Mouse (Mus musculus): ENCODE data around the gene Olfr998.
"Not testable (repeated sequence)": the region's sequence is repeated elsewhere in the genome, so short reads cannot be mapped to it uniquely, and the experiment has no call there.

Gene Olfr998

GRCm38 (mm10) chr2:85588648-85589047 is at the start of gene Olfr998:
Gene Olfr998 (plus strand): TSS chr2:85588948.
- not testable (repeated sequence) for DNase-seq (ENCODE audit: low spot score in 2 of 2)

GRCm38 (mm10) chr2:85554806-85555205 is 33.9 kb upstream of the Olfr998 start:
- DNase-seq (ENCODE audit: low spot score in 2 of 2): no peak

GRCm38 (mm10) chr2:85560226-85560625 is 28.5 kb upstream of the Olfr998 start:
- DNase-seq (ENCODE audit: low spot score in 2 of 2): no peak

- DNase-seq (ENCODE audit: low spot score in 2 of 2): no peak
These were observed 27.6 kb upstream of the Olfr998 start for GRCm38 (mm10) chr2:85561187-85561586.

- DNase-seq (ENCODE audit: low spot score in 2 of 2): no peak
These were observed 9.8 kb upstream of the Olfr998 start, which contains the start of gene Olfr996 for GRCm38 (mm10) chr2:85578915-85579314. Gene Olfr996 (plus strand): TSS chr2:85579215.

- DNase-seq (ENCODE audit: low spot score in 2 of 2): no peak
These were observed 23.1 kb downstream of the Olfr998 start, which contains the start of gene Olfr1000 for GRCm38 (mm10) chr2:85611803-85612202. Gene Olfr1000 (minus strand): TSS chr2:85611903.

All from spleen, postnatal 10 days (tissue).